Mouse (Mus musculus) fibroblast of lung, adult 2 months (primary cell): ENCODE results near the gene Olfr624.
"Not testable (repeated sequence)": the region's sequence is repeated elsewhere in the genome, so short reads cannot be mapped to it uniquely, and the experiment has no call there.

ENCODE experiments used
- DNase-seq: peaks from one replicate; pipeline ENCODE4 v3.0.0-alpha.2; 2011; ENCODE audit warnings: low read depth

Olfr624 gene

GRCm38 (mm10) chr7:103671091-103671490, at the start of gene Olfr624:
Gene Olfr624, minus strand, starts transcription at chr7:103671191.
- DNase-seq: no peak

GRCm38 (mm10) chr7:103716398-103716797, 45.4 kb upstream of the Olfr624 start:
- DNase-seq: not testable (repeated sequence)

- no peak for DNase-seq
Observed at GRCm38 (mm10) chr7:103714371-103714770, 43.4 kb upstream of the Olfr624 start, which contains the start of gene Olfr243. Gene Olfr243, plus strand, starts transcription at chr7:103714671.

GRCm38 (mm10) chr7:103712024-103712423, 41.0 kb upstream of the Olfr624 start:
- no peak for DNase-seq

GRCm38 (mm10) chr7:103699469-103699868, 28.5 kb upstream of the Olfr624 start:
- no peak for DNase-seq

GRCm38 (mm10) chr7:103682420-103682819, 11.4 kb upstream of the Olfr624 start, which contains the start of gene Olfr625-ps1:
Gene Olfr625-ps1, plus strand, starts transcription at chr7:103682720.
- DNase-seq: no peak

GRCm38 (mm10) chr7:103663598-103663997, 7.4 kb downstream of the Olfr624 start, which contains the start of gene Olfr623:
Gene Olfr623, minus strand, starts transcription at chr7:103663698.
- no peak for DNase-seq

GRCm38 (mm10) chr7:103644070-103644469, 26.9 kb downstream of the Olfr624 start:
- no peak for DNase-seq

GRCm38 (mm10) chr7:103642602-103643001, 28.4 kb downstream of the Olfr624 start, which contains the start of gene Olfr622:
Gene Olfr622, minus strand, starts transcription at chr7:103642702.
- no peak for DNase-seq

GRCm38 (mm10) chr7:103636795-103637194, 34.2 kb downstream of the Olfr624 start:
- DNase-seq: no peak
